Mouse (Mus musculus) neural tube, embryonic 13.5 days (tissue): ENCODE data around the gene Fam216a. TPM values are rescaled to one million over a fixed set of nuclear protein-coding genes. Genes with fewer than 3 reads are reported as not detected.

Experiments used
- ATAC-seq: fragments of 200-750 bp; cut with Nextera tagmentation; 2 replicates; pipeline ENCODE4 v1.8.0; 2017; ENCODE audit warnings: low read depth, mild to moderate bottlenecking, moderate TSS enrichment, moderate library complexity
- H3K27ac ChIP-seq: fragments of 300-500 bp; sonication (generic); replicated peaks from 2 replicates; pipeline ENCODE4 v1.5.1; 2015; ENCODE audit warnings: moderate library complexity, mild to moderate bottlenecking, inconsistent platforms
- H3K27me3 ChIP-seq: fragments of 300-500 bp; sonication (generic); 2 replicates; pipeline ENCODE4 v1.6.1; 2015; ENCODE audit warnings: mild to moderate bottlenecking, inconsistent platforms
- H3K36me3 ChIP-seq: fragments of 300-500 bp; sonication (generic); 2 replicates; pipeline ENCODE4 v1.6.1; 2015; ENCODE audit warnings: mild to moderate bottlenecking, inconsistent platforms
- H3K4me1 ChIP-seq: fragments of 300-500 bp; sonication (generic); replicated peaks from 2 replicates; pipeline ENCODE4 v1.6.1; 2015; ENCODE audit warnings: inconsistent platforms
- H3K4me2 ChIP-seq: fragments of 300-500 bp; sonication (generic); 2 replicates; pipeline ENCODE4 v1.6.1; 2015; ENCODE audit warnings: inconsistent platforms, mild to moderate bottlenecking, moderate library complexity
- H3K4me3 ChIP-seq: fragments of 300-500 bp; sonication (generic); 2 replicates; pipeline ENCODE4 v1.5.1; 2015; ENCODE audit warnings: mild to moderate bottlenecking, inconsistent platforms
- H3K9ac ChIP-seq: fragments of 300-500 bp; sonication (generic); 2 replicates; pipeline ENCODE4 v1.6.1; 2015; ENCODE audit warnings: moderate library complexity, mild to moderate bottlenecking, inconsistent platforms
- H3K9me3 ChIP-seq: fragments of 300-500 bp; sonication (generic); 2 replicates; pipeline ENCODE4 v1.6.1; 2016; ENCODE audit warnings: inconsistent platforms
- WGBS: fragments of 180-500 bp; shearing (Covaris S2); methylation state at CpG from one replicate; pipeline ENCODE4 v1.1.7; 2015; 5-methylcytosine and 5-hydroxymethylcytosine counted together
- polyA plus RNA-seq: library from polyadenylated mRNA; unstranded; fragments of >200 nt; fragmentation: Nextera tagmentation; extraction: Ambion mirVana; gene quantifications from 2 replicates; pipeline ENCODE4 v1.2.1, GENCODE M21; 2015

Gene Fam216a
- polyA plus RNA-seq, 1 experiment from 2014 or later, result 135 TPM

GRCm38 (mm10) chr5:122402160-122402559 is 30.0 kb upstream of the Fam216a start:
- Histone ChIP-seq H3K4me1 (no peaks in the 10 kb centered on the region), H3K4me3 (no peak overlapping the region), H3K27me3 (no peaks in the 10 kb centered on the region), H3K4me2 (no peak overlapping the region), H3K9me3 (0 out of 2 replicates have a peak, but pooled peaks cover 4% of the 10 kb centered on the region), H3K36me3 (peaks cover 89% of the 10 kb centered on the region), H3K9ac (no peak overlapping the region), H3K27ac (no peak overlapping the region)
- no peak for ATAC-seq
- 77% methylated on average over 13 of the region's 13 CpGs for WGBS

GRCm38 (mm10) chr5:122401303-122401640 is 29.1 kb upstream of the Fam216a start:
- Histone ChIP-seq H3K4me2 (no peak overlapping the region), H3K27ac (no peak overlapping the region), H3K9ac (no peak overlapping the region), H3K4me1 (no peaks in the 10 kb centered on the region), H3K27me3 (no peaks in the 10 kb centered on the region), H3K36me3 (peaks cover 88% of the 10 kb centered on the region), H3K9me3 (0 out of 2 replicates have a peak, but pooled peaks cover under 1% of the 10 kb centered on the region), H3K4me3 (no peak overlapping the region)
- ATAC-seq, result 0 out of 2 replicates have a peak, but pooled peaks have one; percentile 47
- 17% methylated on average over 8 of the region's 8 CpGs for WGBS

- no peak for ATAC-seq
- no peak overlapping the region for H3K27ac ChIP-seq
- no peak overlapping the region for H3K9ac ChIP-seq
- no peak overlapping the region for H3K4me3 ChIP-seq
- 88% methylated on average over 18 of the region's 18 CpGs for WGBS
- H3K36me3 ChIP-seq, result peaks cover 83% of the 10 kb centered on the region
- H3K4me1 ChIP-seq, result no peaks in the 10 kb centered on the region
- H3K4me2 ChIP-seq, result no peak overlapping the region
- H3K9me3 ChIP-seq, result no peaks in the 10 kb centered on the region
- no peaks in the 10 kb centered on the region for H3K27me3 ChIP-seq
Observed at GRCm38 (mm10) chr5:122400628-122401302, 28.6 kb upstream of the Fam216a start.

- Histone ChIP-seq H3K27me3 (no peaks in the 10 kb centered on the region), H3K4me2 (no peak overlapping the region), H3K27ac (no peak overlapping the region), H3K36me3 (peaks cover 74% of the 10 kb centered on the region), H3K4me3 (no peak overlapping the region), H3K9me3 (no peaks in the 10 kb centered on the region), H3K9ac (no peak overlapping the region), H3K4me1 (no peaks in the 10 kb centered on the region)
- WGBS, result 95% methylated on average over 8 of the region's 8 CpGs
- ATAC-seq, result no peak
Observed at GRCm38 (mm10) chr5:122399871-122400270, 27.7 kb upstream of the Fam216a start.

GRCm38 (mm10) chr5:122397495-122397894 is 25.3 kb upstream of the Fam216a start:
- WGBS, result 87% methylated on average over 8 of the region's 8 CpGs
- Histone ChIP-seq H3K27ac (no peak overlapping the region), H3K9ac (no peak overlapping the region), H3K27me3 (no peaks in the 10 kb centered on the region), H3K36me3 (peaks cover 50% of the 10 kb centered on the region), H3K4me3 (no peak overlapping the region), H3K9me3 (no peaks in the 10 kb centered on the region), H3K4me2 (no peak overlapping the region), H3K4me1 (peaks cover 9% of the 10 kb centered on the region)
- ATAC-seq, result no peak

GRCm38 (mm10) chr5:122396791-122397190 is 24.6 kb upstream of the Fam216a start:
- Histone ChIP-seq H3K36me3 (peaks cover 43% of the 10 kb centered on the region), H3K4me1 (peaks cover 12% of the 10 kb centered on the region), H3K4me2 (no peak overlapping the region), H3K27ac (0 out of 2 replicates have a peak overlapping the region, but pooled peaks have one; percentile 33), H3K9ac (no peak overlapping the region), H3K4me3 (no peak overlapping the region), H3K27me3 (no peaks in the 10 kb centered on the region), H3K9me3 (no peaks in the 10 kb centered on the region)
- no peak for ATAC-seq
- WGBS, result 87% methylated on average over 10 of the region's 10 CpGs

GRCm38 (mm10) chr5:122393887-122394286 is 21.7 kb upstream of the Fam216a start:
- H3K4me1 ChIP-seq, result peaks cover 12% of the 10 kb centered on the region
- no peaks in the 10 kb centered on the region for H3K9me3 ChIP-seq
- peaks cover 25% of the 10 kb centered on the region for H3K36me3 ChIP-seq
- WGBS, result 60% methylated on average over 2 of the region's 2 CpGs
- H3K9ac ChIP-seq, result no peak overlapping the region
- H3K4me3 ChIP-seq, result no peak overlapping the region
- H3K27ac ChIP-seq, result no peak overlapping the region
- no peaks in the 10 kb centered on the region for H3K27me3 ChIP-seq
- ATAC-seq, result no peak
- H3K4me2 ChIP-seq, result no peak overlapping the region

- peaks cover 11% of the 10 kb centered on the region for H3K36me3 ChIP-seq
- H3K4me1 ChIP-seq, result peaks cover 12% of the 10 kb centered on the region
- peak overlapping the region; percentile 87 for H3K4me2 ChIP-seq
- H3K9ac ChIP-seq, result peak overlapping the region; percentile 82
- 15% methylated on average over 19 of the region's 19 CpGs for WGBS
- peak; percentile 62 for ATAC-seq
- H3K4me3 ChIP-seq, result peak overlapping the region; percentile 75
- no peaks in the 10 kb centered on the region for H3K9me3 ChIP-seq
- H3K27me3 ChIP-seq, result no peaks in the 10 kb centered on the region
- peak overlapping the region; percentile 66 for H3K27ac ChIP-seq
Observed at GRCm38 (mm10) chr5:122392227-122393004, 20.3 kb upstream of the Fam216a start.

- H3K9me3 ChIP-seq, result no peaks in the 10 kb centered on the region
- ATAC-seq, result peak; percentile 90
- peaks cover 12% of the 10 kb centered on the region for H3K4me1 ChIP-seq
- H3K4me2 ChIP-seq, result peak within 1 kb of the TSS; percentile 87
- H3K27ac ChIP-seq, result peak within 1 kb of the TSS; percentile 66
- H3K4me3 ChIP-seq, result peak within 1 kb of the TSS; percentile 75
- peak within 1 kb of the TSS; percentile 82 for H3K9ac ChIP-seq
- H3K36me3 ChIP-seq, result peaks cover 4% of the 10 kb centered on the region
- under 1% methylated on average over 39 of the region's 39 CpGs for WGBS
- no peaks in the 10 kb centered on the region for H3K27me3 ChIP-seq
Observed at GRCm38 (mm10) chr5:122391786-122392180, 19.6 kb upstream of the Fam216a start, which contains the start of gene Arpc3. TSS of gene Arpc3 (plus strand) at chr5:122391878.

GRCm38 (mm10) chr5:122391178-122391785 is 19.1 kb upstream of the Fam216a start:
- no peaks in the 10 kb centered on the region for H3K9me3 ChIP-seq
- H3K27me3 ChIP-seq, result no peaks in the 10 kb centered on the region
- no peaks in the 10 kb centered on the region for H3K36me3 ChIP-seq
- H3K27ac ChIP-seq, result no peak overlapping the region
- 52% methylated on average over 16 of the region's 16 CpGs for WGBS
- H3K4me3 ChIP-seq, result peak overlapping the region; percentile 75
- H3K9ac ChIP-seq, result no peak overlapping the region
- H3K4me2 ChIP-seq, result peak overlapping the region; percentile 87
- no peak; the same call in 1 of the 2 replicates for ATAC-seq
- peaks cover 12% of the 10 kb centered on the region for H3K4me1 ChIP-seq

GRCm38 (mm10) chr5:122390671-122391070 is 18.5 kb upstream of the Fam216a start:
- Histone ChIP-seq H3K36me3 (no peaks in the 10 kb centered on the region), H3K4me1 (peaks cover 12% of the 10 kb centered on the region), H3K4me2 (no peak overlapping the region), H3K27ac (no peak overlapping the region), H3K27me3 (no peaks in the 10 kb centered on the region), H3K9me3 (no peaks in the 10 kb centered on the region), H3K4me3 (no peak overlapping the region), H3K9ac (no peak overlapping the region)
- 0 out of 2 replicates have a peak, but pooled peaks have one; percentile 17 for ATAC-seq

- H3K4me1 ChIP-seq, result peaks cover 12% of the 10 kb centered on the region
- no peak overlapping the region for H3K4me3 ChIP-seq
- WGBS, result 92% methylated on average over 5 of the region's 5 CpGs
- ATAC-seq, result no peak
- H3K4me2 ChIP-seq, result no peak overlapping the region
- no peaks in the 10 kb centered on the region for H3K27me3 ChIP-seq
- H3K9ac ChIP-seq, result no peak overlapping the region
- no peak overlapping the region for H3K27ac ChIP-seq
- H3K9me3 ChIP-seq, result no peaks in the 10 kb centered on the region
- H3K36me3 ChIP-seq, result no peaks in the 10 kb centered on the region
Observed at GRCm38 (mm10) chr5:122390006-122390405, 17.8 kb upstream of the Fam216a start.
